Mouse (Mus musculus): ENCODE measurements around the gene Gm5142. TPM values are rescaled to one million over a fixed set of nuclear protein-coding genes. Genes with fewer than 3 reads are reported as not detected.

Gm5142 gene
- polyA plus RNA-seq (2012; rRNA removed) = not detected in 2 replicates

DNA sequence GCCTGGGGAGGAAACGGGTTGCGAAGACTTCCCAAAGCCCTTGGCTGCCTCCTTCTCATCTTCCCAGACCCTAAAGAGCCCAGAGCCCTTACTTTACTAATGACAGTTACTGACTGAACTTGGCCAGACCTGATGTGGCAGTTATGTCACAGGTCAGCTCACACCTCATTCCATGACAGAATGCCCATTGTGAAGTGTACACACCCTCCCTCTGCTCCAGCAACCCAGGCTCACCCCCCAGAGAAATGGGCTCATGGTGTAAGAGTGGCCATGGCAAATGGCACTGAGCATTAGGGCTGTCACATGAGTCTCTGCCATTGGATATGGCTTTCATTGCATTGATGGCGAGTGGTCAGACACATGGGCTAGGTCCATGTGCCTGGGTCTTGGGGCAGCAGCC is at the start of gene Gm5142:
Gene Gm5142, minus strand, starts transcription at position 101 of the 400 bp plus-strand sequence.

DNA sequence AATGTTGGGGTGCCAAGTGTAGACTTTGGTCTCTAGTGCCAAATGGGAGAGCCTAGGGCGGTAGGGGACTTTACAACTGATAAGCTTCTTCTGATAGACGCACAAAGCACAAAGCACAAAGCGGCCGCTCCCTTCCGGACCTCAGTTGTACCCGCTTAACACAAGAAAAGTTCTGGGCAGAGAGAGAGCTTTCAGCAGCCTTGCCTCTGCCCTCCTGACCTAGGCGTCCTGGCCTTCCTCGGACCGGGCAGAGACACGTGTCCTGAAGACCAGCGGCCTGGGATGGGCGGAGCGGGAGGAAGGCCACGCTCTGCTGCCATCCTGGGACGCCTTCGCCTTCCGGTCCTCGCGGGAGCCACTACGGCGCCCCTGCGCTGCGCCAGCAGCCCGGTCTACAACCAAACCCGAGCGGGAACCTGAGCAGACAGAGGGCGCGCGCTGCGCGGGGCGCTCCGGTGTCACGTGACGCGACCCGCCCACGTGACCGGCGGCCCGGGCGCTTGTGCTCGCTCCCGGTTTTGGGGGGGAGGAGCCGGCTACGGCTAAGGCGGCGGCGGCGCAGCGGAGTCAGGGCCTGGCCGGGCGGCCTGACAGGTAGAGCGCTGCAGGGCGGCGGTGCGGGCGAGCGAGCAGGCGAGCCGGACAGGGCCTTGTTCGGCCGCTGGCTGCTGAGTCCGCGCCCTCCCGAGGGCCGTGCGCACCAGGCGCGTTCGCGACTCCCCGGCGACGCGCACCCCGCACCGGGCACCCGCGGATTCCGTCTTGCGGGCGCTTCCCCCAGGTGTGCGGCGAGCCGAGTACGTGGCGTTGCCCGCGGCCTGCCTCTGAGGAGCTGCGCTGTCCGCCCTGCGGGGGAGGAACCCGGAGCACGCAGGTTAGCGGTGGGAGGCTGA is 22.4 kb upstream of the Gm5142 start, which contains the start of gene Rcbtb1:
Gene Rcbtb1, plus strand, starts transcription at position 499 of the 893 bp plus-strand sequence.

DNA sequence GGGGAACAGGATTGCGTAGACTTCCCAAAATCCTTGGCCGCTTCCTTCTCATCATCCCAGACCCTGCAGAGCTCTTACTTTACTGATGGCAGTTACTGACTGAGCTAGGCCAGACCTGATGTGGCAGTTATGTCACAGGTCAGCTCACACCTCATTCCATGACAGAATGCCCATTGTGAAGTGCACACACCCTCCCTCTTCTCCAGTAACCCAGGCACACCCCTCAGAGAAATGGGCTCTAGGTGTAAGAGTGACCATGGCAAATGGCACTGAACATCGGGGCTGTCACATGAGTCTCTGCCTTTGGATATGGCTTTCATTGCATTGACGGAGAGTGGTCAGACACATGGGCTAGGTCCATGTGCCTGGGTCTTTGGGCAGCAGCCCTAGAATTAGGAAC is 35.8 kb downstream of the Gm5142 start, which contains the start of gene 1700129C05Rik:
Gene 1700129C05Rik, minus strand, starts transcription at position 101 of the 400 bp plus-strand sequence.

Other genes starting within 250 kb of the Gm5142 start
- gene 1700129C05Rik, start 35.9 kb downstream of the Gm5142 start, polyA plus RNA-seq (2012; rRNA removed) = not detected in 2 replicates
- 57.6 and 62.0 TPM in 2 replicates for gene Rcbtb1, start 22.5 kb upstream of the Gm5142 start, polyA plus RNA-seq (2012; rRNA removed)
- gene Gm6904, start 81.5 kb upstream of the Gm5142 start, polyA plus RNA-seq (2012; rRNA removed) = not detected in 2 replicates
- 0.23 and 0.51 TPM in 2 replicates for gene Phf11a, start 118.8 kb upstream of the Gm5142 start, polyA plus RNA-seq (2012; rRNA removed)
- 0.70 and 1.7 TPM in 2 replicates for gene Phf11b, start 162.6 kb upstream of the Gm5142 start, polyA plus RNA-seq (2012; rRNA removed)
- gene Phf11d, start 186.7 kb upstream of the Gm5142 start, polyA plus RNA-seq (2012; rRNA removed) = 0.98 and 1.1 TPM in 2 replicates
- gene Phf11c, start 216.6 kb upstream of the Gm5142 start, polyA plus RNA-seq (2012; rRNA removed) = 1.1 TPM in 2 replicates

Data from central nervous system, embryonic 14 days (tissue).